Mouse (Mus musculus) myocyte (in vitro differentiated cells): ENCODE results near the gene Cd79b. TPM values are rescaled to one million over a fixed set of nuclear protein-coding genes. Genes with fewer than 3 reads are reported as not detected.

Experiments
- H3K27me3 ChIP-seq: one replicate; pipeline ENCODE4 v1.6.1; 2011; ENCODE audit not compliant: control insufficient read depth, insufficient read depth, insufficient read length
- H3K36me3 ChIP-seq: one replicate; pipeline ENCODE4 v1.6.1; 2011; ENCODE audit not compliant: control insufficient read depth, insufficient read depth
- H3K4me2 ChIP-seq: one replicate; pipeline ENCODE4 v1.6.1; 2011; ENCODE audit warnings: low read depth, control low read depth
- H3K4me3 ChIP-seq: one replicate; pipeline ENCODE4 v1.5.1; 2011; ENCODE audit warnings: mild to moderate bottlenecking, control low read depth, moderate library complexity
- H3K79me2 ChIP-seq: one replicate; pipeline ENCODE4 v1.6.1; 2011; ENCODE audit not compliant: control insufficient read depth, insufficient read depth
- H3ac ChIP-seq: one replicate; pipeline ENCODE4 v1.6.1; 2011; ENCODE audit not compliant: control insufficient read depth, insufficient read length
- CEBPB ChIP-seq: IDR thresholded peaks from 2 replicates; pipeline ENCODE4 v1.6.1; 2011; ENCODE audit warnings: mild to moderate bottlenecking, moderate library complexity; ENCODE audit not compliant: poor library complexity, insufficient read depth, severe bottlenecking
- E2F4 ChIP-seq: IDR thresholded peaks from one replicate; pipeline ENCODE4 v1.6.1; 2011; ENCODE audit warnings: mild to moderate bottlenecking, control low read depth, moderate library complexity; ENCODE audit not compliant: insufficient read depth
- MAX ChIP-seq: IDR thresholded peaks from one replicate; pipeline ENCODE4 v1.6.1; 2011; ENCODE audit warnings: low read depth, mild to moderate bottlenecking, control low read depth
- MYOD1 ChIP-seq, 3 experiments: IDR thresholded peaks; one replicate each; pipeline ENCODE4 v1.6.1; 2011; ENCODE audit warnings: control low read depth in 2 of 3, low read depth in 2 of 3, mild to moderate bottlenecking in 2 of 3, moderate library complexity in 1 of 3; ENCODE audit not compliant: insufficient read length in 2 of 3, control insufficient read depth in 1 of 3
- MYOG ChIP-seq, 3 experiments: IDR thresholded peaks; one replicate each; pipeline ENCODE4 v1.6.1; 2011; ENCODE audit warnings: control low read depth in 2 of 3, low read depth in 2 of 3, mild to moderate bottlenecking in 2 of 3; ENCODE audit not compliant: insufficient read length in 2 of 3, control insufficient read depth in 1 of 3, insufficient read depth in 1 of 3
- POLR2A ChIP-seq: IDR thresholded peaks from one replicate; pipeline ENCODE4 v1.6.1; 2011; ENCODE audit warnings: low read depth, mild to moderate bottlenecking, control low read depth, moderate library complexity; ENCODE audit not compliant: insufficient read length
- POLR2AphosphoS2 ChIP-seq: IDR thresholded peaks from one replicate; pipeline ENCODE4 v1.6.1; 2011; ENCODE audit warnings: low read depth, control low read depth; ENCODE audit not compliant: insufficient read length
- REST ChIP-seq: IDR thresholded peaks from one replicate; pipeline ENCODE4 v1.6.1; 2011; ENCODE audit warnings: mild to moderate bottlenecking, control low read depth, moderate library complexity; ENCODE audit not compliant: insufficient read depth, insufficient read length
- SRF ChIP-seq: IDR thresholded peaks from one replicate; pipeline ENCODE4 v1.6.1; 2011; ENCODE audit warnings: low read depth; ENCODE audit not compliant: control insufficient read depth, insufficient read length
- TCF12 ChIP-seq: IDR thresholded peaks from one replicate; pipeline ENCODE4 v1.6.1; 2011; ENCODE audit warnings: mild to moderate bottlenecking, control low read depth; ENCODE audit not compliant: poor library complexity, insufficient read depth, severe bottlenecking
- TCF3 ChIP-seq: IDR thresholded peaks from one replicate; pipeline ENCODE4 v1.6.1; 2011; ENCODE audit warnings: low read depth, control low read depth; ENCODE audit not compliant: insufficient read length
- USF1 ChIP-seq: IDR thresholded peaks from one replicate; pipeline ENCODE4 v1.6.1; 2011; ENCODE audit warnings: low read depth, mild to moderate bottlenecking, control low read depth, moderate library complexity
- polyA plus RNA-seq: library from polyadenylated mRNA; unstranded; fragments of >200 nt; fragmentation: generic; extraction: Trizol; gene quantifications from one replicate; pipeline ENCODE4 v1.2.1, GENCODE M21; 2012; ENCODE audit warnings: missing spikeins

The Cd79b gene
- polyA plus RNA-seq, 1 experiment = not detected

DNA sequence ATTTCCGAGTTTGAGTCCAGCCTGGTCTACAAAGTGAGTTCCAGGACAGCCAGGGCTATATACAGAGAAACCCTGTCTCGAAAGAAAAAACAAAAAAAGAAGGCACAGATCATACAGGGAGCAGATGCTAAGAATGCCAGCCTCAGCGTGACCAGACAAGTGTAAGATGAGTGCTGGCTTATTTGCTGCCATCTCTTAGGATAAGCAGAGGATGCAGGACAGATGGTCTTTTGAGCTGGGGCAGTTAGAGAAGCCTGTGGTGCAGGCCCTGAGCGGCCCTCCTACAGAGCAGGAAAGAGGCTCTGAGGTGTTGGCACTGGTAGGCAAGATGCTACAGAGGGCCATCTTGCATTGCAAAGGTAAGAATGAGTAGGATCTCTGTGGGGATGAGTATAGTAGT, 31.2 kb downstream of the Cd79b start:
- Histone ChIP-seq H3K4me3 (no peak overlapping the region), H3K27me3 (no peaks in the 10 kb centered on the region), H3K36me3 (no peaks in the 10 kb centered on the region), H3ac (no peak overlapping the region), H3K4me2 (no peak overlapping the region), H3K79me2 (no peaks in the 10 kb centered on the region)
- no peak for TF ChIP-seq CEBPB
- TF ChIP-seq REST = no peak
- TF ChIP-seq POLR2AphosphoS2 = no peak
- TF ChIP-seq MYOD1 (IDR thresholded peaks at IDR 0.05; ENCODE audit: control insufficient read depth in 1 of 3, insufficient read length in 2 of 3, low read depth in 2 of 3) = no peak
- no peak for TF ChIP-seq MAX
- no peak for TF ChIP-seq TCF3

DNA sequence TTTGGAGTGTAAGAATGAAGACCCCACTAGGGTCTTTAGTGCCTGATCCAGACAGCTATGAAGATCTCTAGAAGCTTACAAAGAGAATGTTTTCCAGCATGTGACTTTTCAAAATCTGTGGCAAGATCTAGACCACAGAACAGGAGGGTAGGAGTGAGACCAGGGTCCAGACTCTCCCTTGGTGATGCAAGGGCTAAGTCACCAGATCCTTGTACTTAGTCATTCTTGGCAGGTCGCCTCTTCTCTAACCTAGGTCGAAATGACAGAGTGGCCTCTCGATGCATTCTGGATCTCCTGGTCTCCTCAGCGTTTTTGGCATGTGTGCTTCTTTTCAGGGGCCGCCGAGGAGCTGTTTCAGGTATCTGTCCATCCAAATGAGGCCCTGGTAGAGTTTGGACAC, 32.1 kb downstream of the Cd79b start:
- Histone ChIP-seq H3K79me2 (no peaks in the 10 kb centered on the region), H3K4me2 (no peak overlapping the region), H3K27me3 (no peaks in the 10 kb centered on the region), H3K4me3 (no peak overlapping the region), H3ac (no peak overlapping the region), H3K36me3 (no peaks in the 10 kb centered on the region)
- TF ChIP-seq MYOG (IDR thresholded peaks at IDR 0.05; ENCODE audit: control insufficient read depth in 1 of 3, insufficient read depth in 1 of 3, insufficient read length in 2 of 3, low read depth in 2 of 3) = no peak
- TF ChIP-seq CEBPB = peak; percentile 35; the same call in 1 of the 2 replicates

- H3K36me3 ChIP-seq = no peaks in the 10 kb centered on the region
- H3K79me2 ChIP-seq = peaks cover 8% of the 10 kb centered on the region
- peak in 1 of 3 experiments; percentile 47 for TF ChIP-seq MYOD1 (IDR thresholded peaks at IDR 0.05; ENCODE audit: control insufficient read depth in 1 of 3, insufficient read length in 2 of 3, low read depth in 2 of 3)
- peak; percentile 34 for TF ChIP-seq POLR2AphosphoS2
- no peak for TF ChIP-seq TCF3
- no peak within 1 kb of the TSS for H3K4me3 ChIP-seq
- no peaks in the 10 kb centered on the region for H3K27me3 ChIP-seq
- no peak within 1 kb of the TSS for H3ac ChIP-seq
- peak within 1 kb of the TSS; percentile 60 for H3K4me2 ChIP-seq
Observed at GRCm38 (mm10) chr11:106276454-106276853, 38.1 kb downstream of the Cd79b start, which contains the start of gene Tcam1. Tcam1 (plus strand) TSS chr11:106276672.

DNA sequence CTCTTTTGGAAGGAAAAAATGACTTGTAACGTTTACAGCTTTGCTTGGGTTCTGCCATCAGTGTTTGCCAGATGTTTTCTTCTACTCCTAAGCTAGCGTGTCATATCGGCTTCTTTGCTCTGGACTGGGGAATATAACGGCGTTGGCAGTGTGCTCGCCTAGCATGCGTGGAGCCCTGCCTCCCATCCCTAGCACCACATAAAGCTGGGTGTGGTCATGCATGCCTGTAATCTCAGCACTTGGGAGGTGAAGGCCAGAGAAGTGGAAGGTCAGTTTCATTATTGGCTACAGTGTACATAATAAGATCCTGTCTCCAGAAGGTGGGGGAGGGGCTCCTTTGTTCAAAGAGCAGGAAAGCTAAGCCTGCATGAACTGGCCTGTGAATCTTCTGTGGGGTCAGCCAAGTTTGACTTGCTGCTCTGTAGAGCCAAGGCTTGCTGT, 39.6 kb downstream of the Cd79b start:
- Histone ChIP-seq H3K27me3 (no peaks in the 10 kb centered on the region), H3K4me2 (no peak overlapping the region), H3K36me3 (no peaks in the 10 kb centered on the region), H3K79me2 (peaks cover 23% of the 10 kb centered on the region), H3K4me3 (no peak overlapping the region), H3ac (no peak overlapping the region)
- TF ChIP-seq MYOD1 (IDR thresholded peaks at IDR 0.05; ENCODE audit: control insufficient read depth in 1 of 3, insufficient read length in 2 of 3, low read depth in 2 of 3) (no peak), TCF12 (no peak), POLR2A (no peak), MAX (no peak), TCF3 (no peak), E2F4 (no peak), POLR2AphosphoS2 (no peak), SRF (no peak), REST (no peak), CEBPB (no peak), MYOG (IDR thresholded peaks at IDR 0.05; ENCODE audit: control insufficient read depth in 1 of 3, insufficient read depth in 1 of 3, insufficient read length in 2 of 3, low read depth in 2 of 3) (no peak), USF1 (no peak)

- Histone ChIP-seq H3K36me3 (no peaks in the 10 kb centered on the region), H3K79me2 (peaks cover 27% of the 10 kb centered on the region), H3ac (no peak overlapping the region), H3K27me3 (no peaks in the 10 kb centered on the region), H3K4me3 (no peak overlapping the region), H3K4me2 (no peak overlapping the region)
- TF ChIP-seq USF1 (no peak), E2F4 (no peak), POLR2A (no peak), REST (no peak), SRF (no peak), MYOG (IDR thresholded peaks at IDR 0.05; ENCODE audit: control insufficient read depth in 1 of 3, insufficient read depth in 1 of 3, insufficient read length in 2 of 3, low read depth in 2 of 3) (no peak), MYOD1 (IDR thresholded peaks at IDR 0.05; ENCODE audit: control insufficient read depth in 1 of 3, insufficient read length in 2 of 3, low read depth in 2 of 3) (no peak), CEBPB (no peak), TCF12 (no peak), POLR2AphosphoS2 (no peak), MAX (no peak), TCF3 (no peak)
Observed at GRCm38 (mm10) chr11:106274374-106274773, 40.2 kb downstream of the Cd79b start.
